Mouse (Mus musculus): Measurements from ENCODE around the gene Zfp536. TPM values are rescaled to one million over a fixed set of nuclear protein-coding genes. Genes with fewer than 3 reads are reported as not detected.
A peak's percentile ranks its signal among the peaks of the same experiment; 100 is the strongest.

Zfp536 gene
- 10 to 100 TPM; 47.0 to 50.4 TPM for total RNA-seq (2021)
- long read RNA-seq, partial matches to known transcripts = 2 of 7 reads
- long read RNA-seq, other reads (novel, unspliced or antisense) = 5 of 7 reads

GRCm38 (mm10) chr7:37773312-37773702, at the start of gene Zfp536:
Gene Zfp536, minus strand, starts transcription at chr7:37773641.
- peak in 1 of 2 experiments; percentile 22 for DNase-seq (ENCODE audit: low spot score in 2 of 2)

GRCm38 (mm10) chr7:37820670-37821301, 47.3 kb upstream of the Zfp536 start:
- no peak for DNase-seq (ENCODE audit: low spot score in 2 of 2)

- no peak for DNase-seq (ENCODE audit: low spot score in 2 of 2)
Observed at GRCm38 (mm10) chr7:37818631-37819340, 45.3 kb upstream of the Zfp536 start.

GRCm38 (mm10) chr7:37816901-37817300, 43.5 kb upstream of the Zfp536 start:
- no peak for DNase-seq (ENCODE audit: low spot score in 2 of 2)

GRCm38 (mm10) chr7:37814844-37815406, 41.5 kb upstream of the Zfp536 start:
- DNase-seq (ENCODE audit: low spot score in 2 of 2) = no peak

- DNase-seq (ENCODE audit: low spot score in 2 of 2) = no peak
Observed at GRCm38 (mm10) chr7:37813676-37814075, 40.2 kb upstream of the Zfp536 start.

GRCm38 (mm10) chr7:37809908-37810307, 36.5 kb upstream of the Zfp536 start:
- DNase-seq (ENCODE audit: low spot score in 2 of 2) = peak in 1 of 2 experiments; percentile 16

GRCm38 (mm10) chr7:37809001-37809400, 35.6 kb upstream of the Zfp536 start:
- no peak for DNase-seq (ENCODE audit: low spot score in 2 of 2)

- no peak for DNase-seq (ENCODE audit: low spot score in 2 of 2)
Observed at GRCm38 (mm10) chr7:37801160-37801559, 27.7 kb upstream of the Zfp536 start.

GRCm38 (mm10) chr7:37788721-37789120, 15.3 kb upstream of the Zfp536 start:
- no peak for DNase-seq (ENCODE audit: low spot score in 2 of 2)

GRCm38 (mm10) chr7:37775502-37775901, 2.1 kb upstream of the Zfp536 start:
- peak in 1 of 2 experiments; percentile 62 for DNase-seq (ENCODE audit: low spot score in 2 of 2)

- DNase-seq (ENCODE audit: low spot score in 2 of 2) = no peak
Observed at GRCm38 (mm10) chr7:37774463-37774970, 1.1 kb upstream of the Zfp536 start.

GRCm38 (mm10) chr7:37773906-37774305, 465 bp upstream of the Zfp536 start:
- no peak for DNase-seq (ENCODE audit: low spot score in 2 of 2)

- peak; percentile 44 to 66 for DNase-seq (ENCODE audit: low spot score in 2 of 2)
Observed at GRCm38 (mm10) chr7:37772376-37773311, 797 bp downstream of the Zfp536 start.

- peak in 1 of 2 experiments; percentile 24 for DNase-seq (ENCODE audit: low spot score in 2 of 2)
Observed at GRCm38 (mm10) chr7:37771491-37772375, 1.7 kb downstream of the Zfp536 start.

GRCm38 (mm10) chr7:37770400-37771050, 2.9 kb downstream of the Zfp536 start:
- DNase-seq (ENCODE audit: low spot score in 2 of 2) = peak; percentile 51 to 82

GRCm38 (mm10) chr7:37769526-37770399, 3.7 kb downstream of the Zfp536 start:
- DNase-seq (ENCODE audit: low spot score in 2 of 2) = peak in 1 of 2 experiments; percentile 47

- peak in 1 of 2 experiments; percentile 47 for DNase-seq (ENCODE audit: low spot score in 2 of 2)
Observed at GRCm38 (mm10) chr7:37769004-37769403, 4.4 kb downstream of the Zfp536 start.
